Comparison of ENCODE assay signal across 28 mouse cellular contexts in genomic region chr1:56168712-56169111, GRCm38 (mm10).
"Had no signal": no experiment of that assay in that cellular context is flagged by ENCODE, and none has a peak within 500 bp of the region (broad histone marks: within the 10 kb centered on the region; RNA-seq: fewer than 3 reads in every experiment).

No protein-coding gene starts in this region.

- H3K9me3 ChIP-seq: embryonic facial prominence, embryonic 10.5 days; embryonic facial prominence, embryonic 12.5 days; embryonic facial prominence, embryonic 13.5 days; embryonic facial prominence, embryonic 15.5 days; forebrain, embryonic 10.5 days; forebrain, embryonic 12.5 days; forebrain, embryonic 13.5 days; forebrain, embryonic 15.5 days had no signal

- ATAC-seq: forebrain, embryonic 13.5 days; forebrain, embryonic 14.5 days; forebrain, embryonic 15.5 days; forebrain, embryonic 16.5 days; forebrain, postnatal 0 days had no signal

- H3K4me3 ChIP-seq: embryonic facial prominence, embryonic 10.5 days; embryonic facial prominence, embryonic 12.5 days; embryonic facial prominence, embryonic 13.5 days; embryonic facial prominence, embryonic 15.5 days; erythroblast, embryonic 14.5 days; forebrain, embryonic 10.5 days; forebrain, embryonic 12.5 days; forebrain, embryonic 13.5 days; forebrain, embryonic 15.5 days; gastrocnemius, adult 2 months had no signal

- DNase-seq: cerebellum, adult 18-20 months; cerebellum, adult 2 months; cerebellum, adult 8-10 months; cerebellum, adult 9-10 months; cerebellum, adult 9-11 months; cerebellum, postnatal 10 days; cerebellum, postnatal 14 days; cerebellum, postnatal 25 days; cerebellum, postnatal 36 days; embryo, embryonic 11 days; forebrain, postnatal 0 days; gastrocnemius, adult 2 months; gastrocnemius, postnatal 10 days; gastrocnemius, postnatal 14 days; gastrocnemius, postnatal 25 days; gastrocnemius, postnatal 36 days; heart, adult 11 months had no signal

- H3K4me1 ChIP-seq: embryonic facial prominence, embryonic 10.5 days; embryonic facial prominence, embryonic 12.5 days; embryonic facial prominence, embryonic 13.5 days; embryonic facial prominence, embryonic 15.5 days; forebrain, embryonic 10.5 days; forebrain, embryonic 12.5 days; forebrain, embryonic 13.5 days; forebrain, embryonic 15.5 days had no signal

- H3K36me3 ChIP-seq: embryonic facial prominence, embryonic 10.5 days; embryonic facial prominence, embryonic 12.5 days; embryonic facial prominence, embryonic 13.5 days; embryonic facial prominence, embryonic 15.5 days; forebrain, embryonic 10.5 days; forebrain, embryonic 12.5 days; forebrain, embryonic 15.5 days had no signal

- H3K9ac ChIP-seq: embryonic facial prominence, embryonic 12.5 days; embryonic facial prominence, embryonic 13.5 days; embryonic facial prominence, embryonic 15.5 days; forebrain, embryonic 12.5 days; forebrain, embryonic 13.5 days; forebrain, embryonic 15.5 days; forebrain, postnatal 0 days had no signal

- H3K4me2 ChIP-seq: embryonic facial prominence, embryonic 12.5 days; embryonic facial prominence, embryonic 13.5 days; embryonic facial prominence, embryonic 15.5 days; forebrain, embryonic 12.5 days; forebrain, embryonic 13.5 days; forebrain, embryonic 15.5 days had no signal

- H3K27me3 ChIP-seq: embryonic facial prominence, embryonic 12.5 days; embryonic facial prominence, embryonic 13.5 days; embryonic facial prominence, embryonic 15.5 days; forebrain, embryonic 12.5 days; forebrain, embryonic 13.5 days; forebrain, embryonic 15.5 days had no signal

- H3K27ac ChIP-seq: embryonic facial prominence, embryonic 10.5 days; embryonic facial prominence, embryonic 12.5 days; embryonic facial prominence, embryonic 13.5 days; embryonic facial prominence, embryonic 15.5 days; forebrain, embryonic 10.5 days; forebrain, embryonic 12.5 days; forebrain, embryonic 13.5 days; forebrain, embryonic 15.5 days; gastrocnemius, adult 2 months had no signal
